Mouse (Mus musculus): ENCODE measurements at regions not wholly inside any gene's neighbourhood (a gene's known extent, or its start where the extent isn't known, plus 50 kb on each side); places are given as distances from the start of the nearest gene placed in this dataset.

DNA sequence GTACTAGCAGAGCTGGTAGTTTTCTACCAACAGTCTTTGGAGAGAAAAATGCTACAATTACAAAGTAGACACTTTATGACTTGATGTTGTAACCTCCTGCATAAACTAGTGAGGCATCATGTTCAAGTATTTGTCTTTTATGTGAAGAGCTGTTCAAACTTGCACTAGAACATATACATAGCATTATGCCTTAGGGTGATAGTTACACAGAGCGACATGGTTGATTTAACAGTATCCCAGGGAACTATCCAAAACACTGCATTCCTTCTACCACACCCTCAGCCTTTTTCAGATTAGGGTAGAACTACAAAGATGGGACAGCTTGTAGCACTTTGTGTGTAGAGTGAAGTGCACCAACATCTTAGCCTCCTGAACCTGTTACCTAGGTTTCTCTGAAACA is 220.0 kb upstream of the Cblb start:
- Histone ChIP-seq H3K4me1 (replicated peaks) (no peaks in the 10 kb centered on the region), H3K27ac (replicated peaks) (no peak overlapping the region), H3K9ac (no peak overlapping the region), H3K27me3 (no peaks in the 10 kb centered on the region), H3K9me3 (no peaks in the 10 kb centered on the region), H3K4me3 (no peak overlapping the region), H3K4me2 (no peak overlapping the region), H3K36me3 (no peaks in the 10 kb centered on the region)
- WGBS: 89% methylated on average over 1 of the region's 1 CpGs
- no peak for ATAC-seq (ENCODE audit: low read depth)

DNA sequence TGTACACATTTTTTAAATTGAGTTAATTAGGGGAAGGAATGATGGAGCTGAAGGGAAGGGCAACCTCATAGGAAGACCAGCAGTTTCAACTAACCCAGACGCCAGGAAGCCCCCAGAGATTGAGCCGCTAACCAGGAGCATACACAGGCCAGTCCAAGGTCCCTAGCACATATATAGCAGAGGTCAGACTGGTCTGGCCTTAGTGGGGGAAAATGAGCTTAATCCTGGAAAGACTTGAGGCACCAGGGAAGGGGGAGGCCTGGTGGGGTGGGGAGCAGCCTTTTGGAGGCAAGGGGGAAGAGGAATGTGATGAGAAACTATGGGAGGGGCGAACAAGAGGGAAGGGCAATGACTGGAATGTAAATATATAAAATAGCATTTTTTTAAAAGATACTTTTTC is 188.3 kb upstream of the Cblb start:
- no peak for ATAC-seq (ENCODE audit: low read depth)
- Histone ChIP-seq H3K4me3 (no peak overlapping the region), H3K27me3 (no peaks in the 10 kb centered on the region), H3K4me1 (replicated peaks) (no peaks in the 10 kb centered on the region), H3K27ac (replicated peaks) (no peak overlapping the region), H3K36me3 (no peaks in the 10 kb centered on the region), H3K9ac (no peak overlapping the region), H3K9me3 (no peaks in the 10 kb centered on the region), H3K4me2 (no peak overlapping the region)
- WGBS: 92% methylated on average over 3 of the region's 3 CpGs

DNA sequence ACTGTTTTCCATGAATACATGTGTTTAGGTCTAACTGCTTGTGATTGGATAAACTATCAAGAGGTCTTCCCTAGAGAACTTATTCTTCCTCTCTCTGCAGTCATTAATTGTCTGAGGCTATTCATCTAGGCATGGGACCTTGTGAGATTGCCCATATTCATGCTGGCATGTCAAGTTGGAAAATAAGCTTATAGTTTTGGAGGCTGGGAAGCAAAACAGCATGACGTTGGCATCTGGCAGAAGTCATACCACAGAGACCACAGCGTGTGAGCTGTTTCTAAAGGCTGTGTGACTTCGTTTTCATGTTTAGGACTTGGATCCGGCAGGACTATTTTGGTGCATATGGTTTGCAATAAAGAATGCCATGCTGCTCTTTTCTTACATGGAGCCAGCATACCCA is 185.5 kb upstream of the Cblb start:
- 76% methylated on average over 4 of the region's 4 CpGs for WGBS
- H3K4me1 ChIP-seq (replicated peaks): no peaks in the 10 kb centered on the region
- no peak overlapping the region for H3K27ac ChIP-seq (replicated peaks)
- H3K4me2 ChIP-seq: no peak overlapping the region
- H3K9ac ChIP-seq: no peak overlapping the region
- H3K9me3 ChIP-seq: no peaks in the 10 kb centered on the region
- no peaks in the 10 kb centered on the region for H3K27me3 ChIP-seq
- H3K36me3 ChIP-seq: no peaks in the 10 kb centered on the region
- ATAC-seq (ENCODE audit: low read depth): no peak
- no peak overlapping the region for H3K4me3 ChIP-seq

DNA sequence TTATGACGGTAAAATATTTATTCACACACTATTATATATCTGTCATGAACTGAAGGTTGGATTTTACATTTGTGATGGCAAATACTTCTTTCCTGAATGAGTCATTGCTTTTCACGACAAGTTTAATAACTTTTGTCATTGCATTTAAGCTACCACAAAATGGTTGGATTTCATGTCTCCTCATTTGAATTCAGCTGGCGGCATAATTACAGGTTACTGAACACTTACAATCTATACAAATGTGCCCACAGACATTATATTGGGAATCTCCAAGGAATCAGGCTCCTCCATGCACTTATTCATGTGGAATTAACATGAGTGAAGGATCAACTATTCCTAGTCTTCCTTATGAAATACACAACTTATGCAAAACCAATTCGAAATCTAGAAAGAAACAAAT is 150.3 kb upstream of the Cblb start:
- Histone ChIP-seq H3K4me2 (no peak overlapping the region), H3K27me3 (no peaks in the 10 kb centered on the region), H3K9ac (no peak overlapping the region), H3K9me3 (no peaks in the 10 kb centered on the region), H3K36me3 (no peaks in the 10 kb centered on the region), H3K4me1 (replicated peaks) (no peaks in the 10 kb centered on the region), H3K4me3 (no peak overlapping the region), H3K27ac (replicated peaks) (no peak overlapping the region)
- ATAC-seq (ENCODE audit: low read depth): no peak
- 80% methylated on average over 4 of the region's 4 CpGs for WGBS

DNA sequence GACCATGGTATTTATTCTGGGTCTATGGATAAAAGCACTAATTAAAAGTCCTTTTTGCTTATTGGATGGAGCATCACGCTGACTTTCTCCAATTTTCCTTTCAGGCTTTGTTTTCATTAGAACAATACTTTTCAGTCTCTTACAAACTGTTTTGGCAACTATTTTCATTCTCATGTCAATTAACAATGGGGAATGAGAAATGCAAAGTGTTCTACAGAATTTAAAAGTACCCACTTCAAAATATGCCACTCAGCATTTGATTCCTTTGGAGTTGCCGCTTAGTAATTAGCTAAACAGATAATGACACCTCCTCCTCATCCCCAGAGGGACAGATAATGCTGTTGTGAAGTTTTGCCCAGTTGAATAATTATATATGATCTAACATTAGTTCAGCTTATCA is 149.9 kb upstream of the Cblb start:
- Histone ChIP-seq H3K4me2 (no peak overlapping the region), H3K27me3 (no peaks in the 10 kb centered on the region), H3K4me1 (replicated peaks) (no peaks in the 10 kb centered on the region), H3K9me3 (no peaks in the 10 kb centered on the region), H3K4me3 (no peak overlapping the region), H3K9ac (no peak overlapping the region), H3K27ac (replicated peaks) (no peak overlapping the region), H3K36me3 (no peaks in the 10 kb centered on the region)
- 61% methylated on average over 2 of the region's 2 CpGs for WGBS
- no peak for ATAC-seq (ENCODE audit: low read depth)

DNA sequence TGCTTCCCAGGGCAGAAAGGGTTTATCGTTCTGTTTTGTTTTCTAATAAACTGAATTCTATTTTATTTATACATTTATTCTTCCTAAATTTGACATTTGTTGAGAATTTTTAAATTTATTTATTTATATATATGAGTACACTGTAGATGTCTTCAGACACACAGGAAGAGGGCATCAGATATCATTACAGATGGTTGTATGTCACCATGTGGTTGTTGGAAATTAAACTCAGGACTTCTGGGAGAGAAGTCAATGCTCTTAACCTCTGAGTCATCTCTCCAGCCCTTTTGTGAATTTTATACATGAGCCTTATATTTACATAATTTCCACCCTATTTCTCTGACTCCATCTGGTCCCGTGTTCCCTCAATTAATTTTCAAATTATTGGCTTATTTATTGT is 147.2 kb upstream of the Cblb start:
- no peaks in the 10 kb centered on the region for H3K9me3 ChIP-seq
- no peak for ATAC-seq (ENCODE audit: low read depth)
- WGBS: 73% methylated on average over 2 of the region's 2 CpGs
- H3K27ac ChIP-seq (replicated peaks): no peak overlapping the region
- no peaks in the 10 kb centered on the region for H3K36me3 ChIP-seq
- H3K4me3 ChIP-seq: no peak overlapping the region
- H3K4me2 ChIP-seq: no peak overlapping the region
- H3K4me1 ChIP-seq (replicated peaks): no peaks in the 10 kb centered on the region
- H3K9ac ChIP-seq: no peak overlapping the region
- no peaks in the 10 kb centered on the region for H3K27me3 ChIP-seq

- H3K9ac ChIP-seq: no peak overlapping the region
- 86% methylated on average over 5 of the region's 5 CpGs for WGBS
- H3K4me1 ChIP-seq (replicated peaks): no peaks in the 10 kb centered on the region
- no peaks in the 10 kb centered on the region for H3K9me3 ChIP-seq
- no peak overlapping the region for H3K4me2 ChIP-seq
- H3K36me3 ChIP-seq: no peaks in the 10 kb centered on the region
- H3K4me3 ChIP-seq: no peak overlapping the region
- H3K27me3 ChIP-seq: no peaks in the 10 kb centered on the region
- H3K27ac ChIP-seq (replicated peaks): no peak overlapping the region
- no peak for ATAC-seq (ENCODE audit: low read depth)
Measured at GRCm38 (mm10) chr16:51887496-51887895, 143.5 kb upstream of the Cblb start.

DNA sequence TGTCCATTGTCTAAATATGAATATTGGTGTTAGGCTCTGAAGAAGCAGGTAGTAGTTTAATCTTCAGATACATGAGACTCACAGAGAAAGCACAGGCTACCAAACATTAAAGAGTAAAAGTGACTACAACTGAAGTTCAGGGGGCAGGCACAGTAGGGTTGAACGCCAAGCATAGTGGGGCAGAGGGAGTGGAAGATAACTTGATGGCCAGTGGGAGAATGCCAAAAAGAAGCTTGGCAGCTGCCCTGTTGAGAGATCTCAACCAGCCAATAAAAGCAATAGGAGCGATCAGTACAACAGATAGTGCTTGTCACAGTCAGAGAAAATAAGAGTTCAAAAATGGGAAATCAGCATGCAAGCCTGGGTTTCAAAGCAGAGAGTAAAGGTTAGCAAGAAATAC is 125.4 kb upstream of the Cblb start:
- no peak for ATAC-seq (ENCODE audit: low read depth)
- Histone ChIP-seq H3K4me3 (no peak overlapping the region), H3K27ac (replicated peaks) (no peak overlapping the region), H3K27me3 (no peaks in the 10 kb centered on the region), H3K4me1 (replicated peaks) (no peaks in the 10 kb centered on the region), H3K4me2 (no peak overlapping the region), H3K9ac (no peak overlapping the region), H3K9me3 (peaks cover 6% of the 10 kb centered on the region), H3K36me3 (no peaks in the 10 kb centered on the region)
- WGBS: 97% methylated on average over 2 of the region's 2 CpGs

DNA sequence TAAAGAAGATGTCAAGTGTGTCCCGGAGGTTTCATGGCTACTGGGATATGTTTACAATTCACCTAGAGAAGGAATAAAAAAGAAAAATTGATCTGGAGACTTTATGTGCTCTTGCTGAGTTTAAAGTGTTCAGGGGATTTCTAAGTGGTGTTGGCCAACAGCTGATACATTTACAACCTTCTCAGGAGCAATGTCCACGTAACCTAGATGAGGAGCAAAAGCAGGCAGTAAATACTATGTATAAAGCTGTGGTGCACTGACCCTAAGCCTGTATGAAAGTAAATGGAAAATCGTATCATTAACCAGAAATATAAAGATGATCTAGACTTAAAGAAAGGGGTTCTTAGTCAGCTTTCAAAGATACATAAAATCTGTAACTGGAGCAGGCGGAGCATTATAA is 124.3 kb upstream of the Cblb start:
- Histone ChIP-seq H3K9me3 (no peaks in the 10 kb centered on the region), H3K36me3 (no peaks in the 10 kb centered on the region), H3K27me3 (no peaks in the 10 kb centered on the region), H3K4me1 (replicated peaks) (no peaks in the 10 kb centered on the region), H3K9ac (no peak overlapping the region), H3K27ac (replicated peaks) (no peak overlapping the region), H3K4me3 (no peak overlapping the region), H3K4me2 (no peak overlapping the region)
- ATAC-seq (ENCODE audit: low read depth): no peak
- 85% methylated on average over 4 of the region's 4 CpGs for WGBS

- Histone ChIP-seq H3K4me3 (no peak overlapping the region), H3K9me3 (no peaks in the 10 kb centered on the region), H3K9ac (no peak overlapping the region), H3K36me3 (no peaks in the 10 kb centered on the region), H3K4me1 (replicated peaks) (no peaks in the 10 kb centered on the region), H3K27ac (replicated peaks) (no peak overlapping the region), H3K27me3 (no peaks in the 10 kb centered on the region), H3K4me2 (no peak overlapping the region)
- WGBS: 77% methylated on average over 3 of the region's 3 CpGs
- no peak for ATAC-seq (ENCODE audit: low read depth)
Measured at GRCm38 (mm10) chr16:51910046-51910445, 121.0 kb upstream of the Cblb start.

- ATAC-seq (ENCODE audit: low read depth): no peak
- no peak overlapping the region for H3K4me2 ChIP-seq
- peaks cover 10% of the 10 kb centered on the region for H3K4me1 ChIP-seq (replicated peaks)
- H3K4me3 ChIP-seq: no peak overlapping the region
- no peaks in the 10 kb centered on the region for H3K36me3 ChIP-seq
- no peaks in the 10 kb centered on the region for H3K27me3 ChIP-seq
- H3K27ac ChIP-seq (replicated peaks): no peak overlapping the region
- H3K9ac ChIP-seq: no peak overlapping the region
- H3K9me3 ChIP-seq: no peaks in the 10 kb centered on the region
- 81% methylated on average over 6 of the region's 6 CpGs for WGBS
Measured at GRCm38 (mm10) chr16:51911109-51911765, 119.8 kb upstream of the Cblb start.

- Histone ChIP-seq H3K27ac (replicated peaks) (peak overlapping the region; percentile 61), H3K9ac (peak overlapping the region; percentile 26; the same call in 1 of the 2 replicates)
- peak; percentile 63; the same call in 1 of the 2 replicates for ATAC-seq (ENCODE audit: low read depth)
Measured at GRCm38 (mm10) chr16:51915034-51915928, 115.7 kb upstream of the Cblb start.

More at GRCm38 (mm10) chr16:51915034-51915928, 115.7 kb upstream of the Cblb start:
- no peaks in the 10 kb centered on the region for H3K36me3 ChIP-seq
- 44% methylated on average over 17 of the region's 17 CpGs for WGBS
- peaks cover 21% of the 10 kb centered on the region for H3K4me1 ChIP-seq (replicated peaks)
- no peaks in the 10 kb centered on the region for H3K27me3 ChIP-seq
- H3K4me2 ChIP-seq: no peak overlapping the region
- no peak overlapping the region for H3K4me3 ChIP-seq
- H3K9me3 ChIP-seq: no peaks in the 10 kb centered on the region
